Mouse (Mus musculus) gastrocnemius, postnatal 36 days (tissue): ENCODE measurements at regions not wholly inside any gene's neighbourhood (a gene's known extent, or its start where the extent isn't known, plus 50 kb on each side); places are given as distances from the start of the nearest gene placed in this dataset.

Experiments used
- DNase-seq, 2 experiments: peaks; one replicate each; pipeline ENCODE4 v3.0.0; 2022
- intact Hi-C: fragments of 180-260 bp; cut with DNase I; formaldehyde crosslinking; loops from one replicate; pipeline ENCODE4 v1.15.1; 2025

GRCm38 (mm10) chr5:111887281-111887680 lies 153.6 kb downstream of the Gm26897 start:
- intact Hi-C loops = no loop called here
- no peak for DNase-seq

- intact Hi-C loops = no loop called here
- peak; percentile 70 to 81 for DNase-seq
Measured at GRCm38 (mm10) chr5:111890800-111891199, 157.1 kb downstream of the Gm26897 start.

- intact Hi-C loops = no loop called here
- peak; percentile 34 to 47 for DNase-seq
Measured at GRCm38 (mm10) chr5:111891261-111891693, 157.6 kb downstream of the Gm26897 start.

- intact Hi-C loops = no loop called here
- DNase-seq = no peak
Measured at GRCm38 (mm10) chr5:111892956-111893355, 159.2 kb downstream of the Gm26897 start.

- intact Hi-C loops = no loop called here
- DNase-seq = peak; percentile 62 to 70
Measured at GRCm38 (mm10) chr5:111893905-111894311, 160.2 kb downstream of the Gm26897 start.

- intact Hi-C loops = no loop called here
- DNase-seq = no peak
Measured at GRCm38 (mm10) chr5:111897568-111897967, 163.8 kb downstream of the Gm26897 start.

- intact Hi-C loops = no loop called here
- no peak for DNase-seq
Measured at GRCm38 (mm10) chr5:111898482-111898881, 164.8 kb downstream of the Gm26897 start.

GRCm38 (mm10) chr5:111901197-111901596 lies 167.5 kb downstream of the Gm26897 start:
- intact Hi-C loops = no loop called here
- no peak for DNase-seq

GRCm38 (mm10) chr5:111901678-111902077 lies 168.0 kb downstream of the Gm26897 start:
- intact Hi-C loops = no loop called here
- no peak for DNase-seq

GRCm38 (mm10) chr5:111908085-111908484 lies 174.4 kb downstream of the Gm26897 start:
- DNase-seq = no peak
- intact Hi-C loops = no loop called here

GRCm38 (mm10) chr5:111910514-111910913 lies 176.8 kb downstream of the Gm26897 start:
- intact Hi-C loops = no loop called here
- no peak for DNase-seq

GRCm38 (mm10) chr5:111913354-111913753 lies 179.6 kb downstream of the Gm26897 start:
- DNase-seq = no peak
- intact Hi-C loops = no loop called here

GRCm38 (mm10) chr5:111914296-111914695 lies 180.6 kb downstream of the Gm26897 start:
- intact Hi-C loops = no loop called here
- no peak for DNase-seq

GRCm38 (mm10) chr5:111917643-111918252 lies 184.0 kb downstream of the Gm26897 start:
- intact Hi-C loops = no loop called here
- DNase-seq = no peak

GRCm38 (mm10) chr5:111918888-111919287 lies 185.2 kb downstream of the Gm26897 start:
- intact Hi-C loops = no loop called here
- no peak for DNase-seq

GRCm38 (mm10) chr5:111922991-111923701 lies 189.4 kb downstream of the Gm26897 start:
- intact Hi-C loops = no loop called here
- no peak for DNase-seq

- intact Hi-C loops = no loop called here
Measured at GRCm38 (mm10) chr5:111925757-111926156, 192.0 kb downstream of the Gm26897 start.

GRCm38 (mm10) chr5:111929180-111929990 lies 195.7 kb downstream of the Gm26897 start:
- no peak for DNase-seq
- intact Hi-C loops = no loop called here

More at GRCm38 (mm10) chr5:111925757-111926156, 192.0 kb downstream of the Gm26897 start:
- no peak for DNase-seq

GRCm38 (mm10) chr5:111929991-111930339 lies 196.2 kb downstream of the Gm26897 start:
- DNase-seq = no peak
- intact Hi-C loops = loop anchor here (10.0 kb wide), 1 partner anchor 225 kb away; no protein-coding TSS in a partner anchor

GRCm38 (mm10) chr5:111931733-111932132 lies 198.0 kb downstream of the Gm26897 start:
- intact Hi-C loops = loop anchor here (10.0 kb wide), 1 partner anchor 223 kb away; no protein-coding TSS in a partner anchor
- no peak for DNase-seq
